Mouse (Mus musculus) adrenal gland, adult 18-20 months (tissue): ENCODE data around the gene Tusc1. TPM values are rescaled to one million over a fixed set of nuclear protein-coding genes. Genes with fewer than 3 reads are reported as not detected.

ENCODE experiments used
- DNase-seq, 2 experiments: peaks; one replicate each; pipeline ENCODE4 v3.0.0; 2021 to 2022; ENCODE audit warnings: low spot score in 2 of 2
- long read RNA-seq, 2 experiments: library from polyadenylated mRNA; stranded (forward); transcript quantifications; one replicate each; pipeline ENCODE4 v2.0.0; 2021
- total RNA-seq, 2 experiments: library from RNA; stranded (reverse); gene quantifications; 1 replicate in 1 of 2; 2 replicates in 1 of 2; pipeline ENCODE4 v1.2.3; 2021

The Tusc1 gene
- 1 to 10 TPM; 6.2 to 9.2 TPM for total RNA-seq
- long read RNA-seq, experiment 1, transcript Tusc1-201 (1 exons, 1,374 nt): major isoform, 5 of 5 reads
- long read RNA-seq, experiment 1, partial matches to known transcripts: 0 of 5 reads
- long read RNA-seq, experiment 1, other reads (novel, unspliced or antisense): 0 of 5 reads
- long read RNA-seq, experiment 2, transcript Tusc1-201 (1 exons, 1,374 nt): major isoform, 20 of 20 reads
- long read RNA-seq, experiment 2, partial matches to known transcripts: 0 of 20 reads
- long read RNA-seq, experiment 2, other reads (novel, unspliced or antisense): 0 of 20 reads

DNA sequence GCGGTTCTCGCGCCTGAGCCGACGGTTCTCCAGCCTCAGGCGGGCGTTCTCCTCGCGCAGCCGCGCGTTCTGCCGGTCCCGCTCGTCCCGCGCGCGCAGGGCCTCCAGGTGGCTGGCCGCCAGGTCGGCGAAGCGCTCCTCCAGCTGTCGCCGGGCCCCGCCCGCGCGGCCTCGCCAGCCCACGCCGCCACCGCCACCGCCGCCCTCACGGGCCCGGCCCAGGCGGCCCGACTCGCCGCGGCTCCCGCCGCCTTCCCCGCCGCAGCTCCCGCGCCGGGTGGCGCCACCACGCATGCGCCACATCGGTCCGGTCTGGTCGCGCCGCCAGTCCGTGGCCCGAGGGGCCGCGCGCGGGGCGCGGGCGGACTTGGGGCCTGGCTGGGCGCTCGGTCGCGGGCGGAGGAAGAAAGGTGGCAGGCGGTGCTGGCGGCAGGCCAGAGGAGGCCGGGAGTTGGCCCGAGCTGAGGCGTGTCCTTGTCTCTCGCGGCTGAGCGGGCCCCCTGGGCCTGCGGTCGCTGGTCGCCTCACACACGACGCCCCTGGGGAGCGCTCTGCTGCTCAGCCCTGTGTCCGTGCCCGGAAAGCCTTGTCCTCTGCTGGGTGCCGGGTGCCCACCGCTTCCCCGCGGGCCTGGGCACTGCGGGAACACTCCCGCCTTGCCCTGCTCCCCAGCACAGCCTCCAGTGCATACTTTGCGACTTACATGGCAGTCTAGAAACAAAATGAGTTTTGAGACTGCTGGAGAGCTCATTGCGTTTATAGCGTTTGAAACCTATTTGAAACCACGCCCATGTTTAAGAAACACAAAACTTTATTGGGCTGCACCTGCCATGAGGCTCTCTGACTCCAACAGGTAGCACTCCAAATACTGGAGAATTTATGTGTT lies at the start of gene Tusc1:
TSS of gene Tusc1 (minus strand) at position 394 of the 886 bp plus-strand sequence.
- DNase-seq: peak; percentile 85 to 89

DNA sequence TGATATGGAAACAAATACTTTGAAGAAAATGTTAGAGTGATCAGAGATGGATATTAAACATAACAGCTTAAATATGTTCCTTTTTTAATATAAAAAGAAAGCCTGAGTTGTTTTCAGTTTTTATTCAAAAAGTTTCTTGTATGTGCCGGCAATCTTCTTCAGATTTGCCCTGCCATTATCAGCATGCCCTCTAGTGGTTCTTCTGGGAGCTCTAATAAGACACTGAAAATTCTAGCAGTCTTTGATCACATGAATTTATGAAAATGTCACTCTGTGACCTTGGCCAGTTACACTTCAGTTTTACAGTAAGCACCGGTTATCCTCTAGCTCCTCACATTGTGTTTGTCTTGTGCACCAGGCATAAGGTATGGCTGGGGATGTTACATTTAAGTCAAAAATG lies 17.6 kb upstream of the Tusc1 start:
- no peak for DNase-seq

DNA sequence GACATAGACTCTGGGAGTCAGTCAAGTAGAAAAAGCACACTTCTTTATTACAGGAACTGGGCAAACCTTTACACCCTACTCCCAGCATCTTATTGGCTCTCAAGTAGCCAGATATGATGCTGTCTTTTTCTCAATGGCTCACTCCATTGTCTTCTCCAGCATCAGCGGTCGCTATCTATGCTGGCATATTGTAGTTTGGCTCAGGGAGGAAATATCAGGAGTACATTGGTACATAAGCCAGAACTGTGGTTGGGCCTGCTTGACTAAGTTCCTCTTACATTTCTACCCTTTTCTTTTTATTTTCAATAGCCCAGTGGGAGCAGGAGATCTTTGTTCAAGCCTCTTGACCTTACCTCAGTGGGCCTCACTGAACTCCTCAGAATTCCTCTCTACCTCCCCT lies 9.0 kb upstream of the Tusc1 start:
- DNase-seq: no peak

DNA sequence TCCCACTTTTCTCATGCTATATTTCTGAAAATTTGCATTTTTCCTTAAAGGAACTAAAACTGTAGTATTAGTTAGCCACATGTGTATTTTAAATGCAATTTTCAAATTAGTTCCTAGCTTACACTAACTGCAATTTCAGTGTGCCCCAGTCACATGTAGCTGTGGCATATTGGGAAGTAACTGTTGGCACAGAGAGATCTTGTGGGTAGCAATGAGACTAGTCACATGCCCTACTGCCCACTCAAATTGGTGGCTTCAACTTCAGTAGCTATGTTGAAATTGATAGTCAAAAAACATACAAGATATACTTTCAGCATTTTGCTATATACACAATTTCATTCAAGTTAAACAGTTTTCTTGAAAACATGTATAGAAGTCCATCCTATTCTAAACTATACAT lies 6.3 kb upstream of the Tusc1 start:
- no peak for DNase-seq

GRCm38 (mm10) chr4:93337977-93338376 lies 2.7 kb upstream of the Tusc1 start:
- DNase-seq: no peak

- peak; percentile 81 to 82 for DNase-seq
Observed at GRCm38 (mm10) chr4:93334636-93335117, 634 bp downstream of the Tusc1 start.

DNA sequence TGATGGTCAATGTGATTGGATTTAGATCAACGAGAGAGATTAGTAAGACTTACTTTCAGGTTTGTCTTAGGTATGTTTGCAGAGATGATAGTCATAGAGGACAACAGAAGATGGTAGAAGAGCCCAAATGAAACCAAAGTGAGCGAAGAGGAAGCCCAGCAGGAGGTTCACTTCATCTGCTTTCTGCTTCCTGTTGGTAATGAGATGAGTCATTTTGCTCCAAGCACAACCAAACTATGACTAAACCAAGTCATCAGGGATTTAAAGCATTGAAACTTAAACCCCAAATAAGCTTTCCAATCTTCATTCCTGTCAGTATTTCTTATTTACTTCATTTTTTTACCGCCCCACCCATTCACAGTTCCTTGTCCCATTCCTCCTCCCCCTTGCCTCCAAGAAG lies 27.8 kb downstream of the Tusc1 start:
- no peak for DNase-seq

GRCm38 (mm10) chr4:93286065-93286464 lies 49.2 kb downstream of the Tusc1 start:
- DNase-seq: no peak
